Mouse (Mus musculus) kidney, adult 11 months (tissue): ENCODE data around the gene Slc25a30.

ENCODE experiments used
- DNase-seq: peaks from one replicate; pipeline ENCODE4 v3.0.0; 2022

The Slc25a30 gene

DNA sequence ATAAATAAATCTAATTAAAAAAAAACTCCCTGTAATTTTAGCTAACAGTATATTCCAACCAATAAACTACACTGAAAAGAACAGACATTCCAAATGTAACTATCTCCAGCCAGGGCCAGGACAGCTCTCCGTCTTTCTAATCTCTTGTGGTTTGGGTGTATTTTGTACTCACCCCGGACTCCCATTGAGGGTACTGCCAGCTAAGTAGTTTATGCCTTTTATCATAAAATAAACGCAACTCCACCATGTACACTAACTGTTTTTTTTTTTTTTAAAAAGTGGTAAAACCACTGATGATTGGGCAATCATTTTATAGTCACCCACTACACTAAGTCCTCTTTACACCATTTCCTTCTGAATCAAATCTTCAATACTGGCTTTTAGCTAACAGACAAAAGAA lies 51.2 kb downstream of the Slc25a30 start:
- DNase-seq, result no peak

GRCm38 (mm10) chr14:75732631-75733030 lies 54.2 kb downstream of the Slc25a30 start:
- no peak for DNase-seq

GRCm38 (mm10) chr14:75731361-75731760 lies 55.5 kb downstream of the Slc25a30 start:
- DNase-seq, result no peak

GRCm38 (mm10) chr14:75728111-75728510 lies 58.7 kb downstream of the Slc25a30 start:
- no peak for DNase-seq

- peak; percentile 92 for DNase-seq
These were observed 59.8 kb downstream of the Slc25a30 start for GRCm38 (mm10) chr14:75727046-75727445.

DNA sequence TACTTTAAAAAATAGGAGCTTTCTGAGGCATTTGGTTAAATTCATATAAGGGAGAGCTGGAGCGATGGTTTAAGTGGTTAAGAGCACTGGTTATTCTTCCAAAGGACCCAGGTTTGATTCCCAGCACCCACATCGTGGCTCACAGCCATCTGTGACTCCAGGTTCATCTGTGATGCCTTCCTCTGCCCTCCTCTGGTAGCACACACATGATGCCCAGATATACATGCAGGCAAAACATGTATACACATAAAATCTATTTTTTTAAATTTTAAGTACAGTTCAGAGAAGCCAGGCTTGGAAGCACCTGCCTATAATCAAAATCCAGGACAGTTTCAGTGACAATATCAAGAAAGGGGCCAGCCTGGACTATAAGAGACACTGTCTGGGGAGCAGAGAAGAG lies 64.0 kb downstream of the Slc25a30 start:
- DNase-seq, result no peak

DNA sequence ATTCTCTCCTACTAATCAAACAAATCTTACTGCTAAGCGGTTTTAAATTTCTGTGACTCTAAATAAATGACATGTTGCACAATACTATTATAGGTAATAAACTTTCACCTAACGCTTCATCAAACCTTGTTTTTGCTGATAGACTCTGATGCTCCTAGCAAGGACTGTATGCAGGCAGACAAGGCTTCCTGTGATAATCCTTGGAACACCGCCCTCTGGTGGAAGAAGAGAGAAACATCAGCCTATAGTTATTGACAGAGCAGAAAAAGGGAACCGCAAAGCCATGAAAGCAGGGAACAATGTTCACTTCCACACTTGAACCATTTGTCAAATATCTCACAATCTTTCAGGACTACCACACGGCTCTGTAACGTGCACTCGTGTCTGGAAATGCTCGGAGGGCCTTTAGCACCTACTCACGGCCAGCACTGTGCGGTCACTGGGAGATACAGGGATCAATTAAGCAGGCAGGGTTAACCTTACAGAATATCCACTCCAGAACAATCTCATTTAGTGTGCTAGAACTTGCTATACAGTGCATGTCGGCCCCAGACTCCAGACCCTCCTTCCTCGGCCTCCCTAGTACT lies 64.8 kb downstream of the Slc25a30 start:
- no peak for DNase-seq

- no peak for DNase-seq
These were observed 66.7 kb downstream of the Slc25a30 start for GRCm38 (mm10) chr14:75720121-75720520.

- DNase-seq, result no peak
These were observed 70.4 kb downstream of the Slc25a30 start for GRCm38 (mm10) chr14:75716410-75716809.

DNA sequence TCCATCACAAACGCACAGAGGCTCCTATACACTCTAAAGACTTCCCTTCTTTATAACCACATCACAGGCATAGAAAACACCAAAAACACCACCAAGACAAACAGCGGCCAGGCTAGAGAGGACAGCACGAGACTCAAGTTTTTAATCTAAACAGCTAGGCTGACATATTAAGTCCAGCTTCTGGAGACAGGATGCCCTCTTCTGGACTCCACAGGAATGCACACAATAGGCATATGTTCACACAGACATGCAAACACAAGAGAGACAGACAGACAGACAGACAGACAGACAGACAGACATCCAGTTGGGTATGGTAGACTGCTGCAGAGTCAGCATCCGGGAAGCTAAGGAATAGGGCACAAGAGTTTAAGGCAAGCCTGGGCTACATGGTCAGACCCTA lies 73.2 kb downstream of the Slc25a30 start:
- DNase-seq, result no peak

DNA sequence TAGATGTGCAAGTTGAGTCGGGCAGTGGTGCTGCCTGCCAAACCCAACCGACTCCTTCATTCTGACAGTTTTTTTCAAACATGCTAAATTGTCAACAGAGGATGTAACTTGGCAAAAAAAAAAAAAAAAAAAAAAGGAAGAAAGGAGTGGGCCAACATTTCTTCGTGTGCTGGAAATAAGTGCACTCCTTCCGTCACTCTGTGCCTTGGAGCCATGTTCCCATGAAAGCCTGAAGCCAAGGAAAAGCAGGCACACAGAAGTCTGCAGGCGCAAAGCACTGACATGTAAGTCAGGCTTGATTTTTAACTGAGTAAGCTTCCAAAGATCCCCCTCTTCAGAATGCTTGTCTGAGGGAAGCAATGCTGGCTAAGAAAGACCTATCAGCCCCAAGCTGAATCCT lies 74.2 kb downstream of the Slc25a30 start:
- no peak for DNase-seq

DNA sequence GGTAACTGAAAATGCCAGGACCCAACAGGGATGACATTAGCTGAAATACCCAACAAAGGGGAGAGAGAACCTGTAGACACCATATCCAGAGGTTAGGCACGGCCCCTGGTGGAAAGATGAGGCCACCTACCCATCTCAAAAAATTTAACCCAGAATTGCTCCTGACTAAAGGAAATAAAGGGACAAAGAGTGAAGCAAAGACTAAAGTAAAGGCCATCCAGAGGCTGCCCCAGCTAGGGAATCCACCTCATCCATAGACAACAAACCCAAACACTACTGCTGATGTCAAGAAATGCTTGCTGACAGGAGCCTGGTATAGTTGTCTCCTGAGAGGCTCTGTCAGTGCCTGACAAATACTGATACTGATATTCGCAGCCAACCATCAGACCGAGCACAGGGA lies 75.1 kb downstream of the Slc25a30 start:
- no peak for DNase-seq
